Mouse (Mus musculus) subcutaneous adipose tissue, adult 2 months (tissue): ENCODE data around the gene Atg101. TPM values are rescaled to one million over a fixed set of nuclear protein-coding genes. Genes with fewer than 3 reads are reported as not detected.

Experiments
- polyA plus RNA-seq: library from polyadenylated mRNA; depleted of rRNA; stranded (reverse); fragments of >200 nt; gene quantifications from 2 replicates; pipeline ENCODE4 v1.2.3, GENCODE M21; 2012; ENCODE audit warnings: low replicate concordance; rRNA removed

Atg101 gene
- 35.4 and 37.5 TPM in 2 replicates for polyA plus RNA-seq

DNA sequence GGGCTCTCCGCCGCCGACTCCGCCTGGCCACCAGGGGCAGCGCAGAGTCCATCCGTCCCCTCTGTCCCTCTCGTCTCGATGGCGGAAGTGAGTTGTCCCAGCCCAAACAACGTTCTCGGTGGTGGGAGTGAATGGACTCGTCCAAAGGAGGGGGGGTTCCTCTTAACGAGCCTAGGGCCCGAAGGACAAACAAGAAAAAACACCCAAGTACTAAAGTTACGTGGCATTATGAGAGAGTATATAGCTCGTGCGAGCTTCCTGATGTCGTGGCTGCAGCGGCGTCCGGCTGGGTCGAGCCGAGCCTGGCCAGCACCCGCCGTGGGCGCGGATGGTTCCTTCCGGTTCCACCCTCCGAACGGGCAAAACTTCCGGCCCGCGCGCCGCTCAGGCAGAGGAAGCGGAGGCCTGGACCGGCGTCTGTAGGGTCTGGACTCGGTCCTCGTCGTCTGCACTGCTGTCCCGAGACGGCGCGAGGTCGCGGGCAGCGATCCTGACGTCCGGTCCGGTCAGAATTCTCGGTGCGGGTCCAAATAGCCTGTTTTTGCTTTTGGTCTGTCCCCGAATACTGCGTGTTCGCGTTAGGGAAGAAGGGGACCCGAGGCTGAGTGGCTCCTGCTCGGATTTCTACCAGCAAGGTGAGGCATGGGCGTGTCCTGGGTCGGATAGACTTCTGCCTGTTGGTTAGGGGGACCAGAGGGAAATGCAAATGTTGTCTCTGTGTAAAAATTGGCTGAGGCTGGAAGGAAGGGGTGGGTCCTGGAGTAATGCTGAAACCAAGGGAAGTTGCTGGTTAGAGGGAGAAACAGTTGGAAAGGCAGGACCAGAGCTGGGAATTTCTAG, at the start of gene Atg101:
TSS of gene Atg101 (plus strand) at position 362 of the 840 bp plus-strand sequence.

DNA sequence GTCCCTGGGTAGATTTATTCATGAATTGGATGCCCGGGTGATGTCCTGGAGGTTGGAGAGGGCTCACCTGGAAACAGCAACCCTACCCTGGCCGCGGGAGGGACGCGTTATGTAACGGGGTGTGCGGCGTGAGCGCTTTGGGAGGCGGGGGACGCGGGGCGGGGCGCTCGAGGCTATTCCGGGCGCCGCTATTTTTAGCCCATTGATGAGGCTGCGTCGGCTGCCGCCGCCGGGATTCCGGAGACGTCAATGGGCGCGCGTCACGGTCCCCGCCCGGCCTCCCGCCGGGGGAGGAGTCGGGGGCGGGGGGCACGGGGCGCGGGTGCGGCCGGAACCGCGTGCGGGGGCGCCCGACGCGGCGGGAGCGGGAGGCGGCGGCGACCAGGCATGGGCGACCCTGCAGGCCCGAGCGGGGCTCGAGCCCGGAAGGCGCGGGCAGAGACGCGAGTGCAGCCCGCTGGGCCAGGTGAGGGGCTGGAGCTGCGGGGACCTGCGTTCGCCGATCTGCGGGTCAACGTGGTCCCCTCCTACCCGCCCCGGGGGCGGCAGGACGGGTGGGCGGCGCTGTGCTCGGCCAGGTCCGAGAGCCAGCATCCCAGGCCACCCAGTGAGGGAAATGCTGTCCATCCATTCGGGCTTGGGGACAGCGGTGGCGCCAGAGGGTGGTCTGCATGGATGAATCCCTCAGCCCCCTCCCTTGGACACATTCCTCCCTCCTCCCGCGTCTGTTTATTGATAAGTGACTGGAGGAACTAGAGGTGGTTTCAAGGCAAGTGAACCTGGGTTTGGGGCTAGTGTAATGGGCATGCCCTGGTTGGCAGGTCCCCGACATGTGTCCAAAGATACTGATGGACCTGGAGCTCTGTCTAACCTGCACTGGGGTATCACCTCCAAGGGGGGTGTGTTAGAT, 29.9 kb upstream of the Atg101 start, which contains the start of gene Nr4a1:
TSS of gene Nr4a1 (plus strand) at position 384 of the 910 bp plus-strand sequence.

DNA sequence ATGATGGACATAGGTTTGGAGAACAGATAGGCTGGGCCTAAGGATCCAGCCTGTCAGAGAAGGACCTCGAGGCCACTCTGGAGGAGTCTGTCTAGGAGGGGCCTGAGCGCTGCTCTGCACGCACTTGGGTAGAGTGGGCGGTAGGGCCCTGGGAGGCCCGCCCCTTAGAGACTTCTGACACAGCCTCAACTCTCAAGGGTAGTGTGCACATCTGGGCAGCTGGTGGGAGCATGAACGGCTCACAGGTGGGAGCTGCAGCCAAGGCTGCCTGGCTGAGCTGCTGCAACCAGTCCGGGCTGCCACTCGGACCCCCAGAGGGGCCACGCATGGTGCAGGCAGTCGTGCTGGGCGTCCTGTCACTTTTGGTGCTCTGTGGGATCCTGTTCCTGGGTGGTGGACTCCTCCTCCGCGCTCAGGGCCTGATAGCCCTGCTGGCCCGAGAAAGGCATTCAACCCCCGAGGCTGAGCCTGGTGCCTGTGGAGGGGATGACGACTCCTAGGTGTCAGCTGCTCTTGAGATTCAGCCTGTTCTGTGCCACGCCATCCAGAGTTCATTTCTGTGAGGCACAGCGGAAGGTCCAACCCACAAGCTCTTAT, 9.1 kb downstream of the Atg101 start, which contains the start of gene 6030408B16Rik:
TSS of gene 6030408B16Rik (plus strand) at position 188 of the 597 bp plus-strand sequence.

Other genes with a start within 250 kb of the Atg101 start
- 0.50 TPM in 1 of 2 replicates, not detected in the other for gene Gm47841, start 236.9 kb upstream of the Atg101 start, polyA plus RNA-seq
- 5.9 and 10.9 TPM in 2 replicates for gene Fignl2, start 205.7 kb upstream of the Atg101 start, polyA plus RNA-seq
- not detected in 2 replicates for gene Ankrd33, start 168.5 kb upstream of the Atg101 start, polyA plus RNA-seq
- 77.8 and 83.1 TPM in 2 replicates for gene Acvrl1, start 155.8 kb upstream of the Atg101 start, polyA plus RNA-seq
- gene Acvr1b, start 110.2 kb upstream of the Atg101 start, polyA plus RNA-seq: 21.5 and 26.6 TPM in 2 replicates
- gene Grasp, start 60.1 kb upstream of the Atg101 start, polyA plus RNA-seq: 12.0 and 25.9 TPM in 2 replicates
- 7.7 and 12.7 TPM in 2 replicates for gene Nr4a1, start 30.0 kb upstream of the Atg101 start, polyA plus RNA-seq
- 3.4 and 39.0 TPM in 2 replicates for gene 6030408B16Rik, start 8.9 kb downstream of the Atg101 start, polyA plus RNA-seq
- gene Krt80, start 85.9 kb downstream of the Atg101 start, polyA plus RNA-seq: 5.4 and 9.7 TPM in 2 replicates
- 2.1 and 35.5 TPM in 2 replicates for gene Krt7, start 126.8 kb downstream of the Atg101 start, polyA plus RNA-seq
- gene Krt87, start 154.5 kb downstream of the Atg101 start, polyA plus RNA-seq: 0.67 TPM in 1 of 2 replicates, not detected in the other
- gene Krt88, start 163.5 kb downstream of the Atg101 start, polyA plus RNA-seq: not detected in 2 replicates
- 0.35 TPM in 1 of 2 replicates, not detected in the other for gene Krt81, start 179.5 kb downstream of the Atg101 start, polyA plus RNA-seq
- not detected in 2 replicates for gene Krt86, start 189.2 kb downstream of the Atg101 start, polyA plus RNA-seq
- 19.3 TPM in 1 of 2 replicates, not detected in the other for gene Krt83, start 207.2 kb downstream of the Atg101 start, polyA plus RNA-seq
- 3.8 TPM in 1 of 2 replicates, not detected in the other for gene Gm49425, start 233.0 kb downstream of the Atg101 start, polyA plus RNA-seq
- gene Krt84, start 248.5 kb downstream of the Atg101 start, polyA plus RNA-seq: not detected in 2 replicates